Mouse (Mus musculus) heart, adult 8-10 months (tissue): ENCODE measurements around the gene Exosc7. TPM values are rescaled to one million over a fixed set of nuclear protein-coding genes. Genes with fewer than 3 reads are reported as not detected.

Experiments used
- DNase-seq: peaks from one replicate; pipeline ENCODE4 v3.0.0; 2022; ENCODE audit warnings: low spot score
- total RNA-seq, 4 experiments: library from RNA; stranded (reverse); gene quantifications; 2 replicates each; pipeline ENCODE4 v1.2.4; 2022

Gene Exosc7
- total RNA-seq, 4 experiments from 2014 or later, result 25.0 to 27.2 (median 27.0) TPM

DNA sequence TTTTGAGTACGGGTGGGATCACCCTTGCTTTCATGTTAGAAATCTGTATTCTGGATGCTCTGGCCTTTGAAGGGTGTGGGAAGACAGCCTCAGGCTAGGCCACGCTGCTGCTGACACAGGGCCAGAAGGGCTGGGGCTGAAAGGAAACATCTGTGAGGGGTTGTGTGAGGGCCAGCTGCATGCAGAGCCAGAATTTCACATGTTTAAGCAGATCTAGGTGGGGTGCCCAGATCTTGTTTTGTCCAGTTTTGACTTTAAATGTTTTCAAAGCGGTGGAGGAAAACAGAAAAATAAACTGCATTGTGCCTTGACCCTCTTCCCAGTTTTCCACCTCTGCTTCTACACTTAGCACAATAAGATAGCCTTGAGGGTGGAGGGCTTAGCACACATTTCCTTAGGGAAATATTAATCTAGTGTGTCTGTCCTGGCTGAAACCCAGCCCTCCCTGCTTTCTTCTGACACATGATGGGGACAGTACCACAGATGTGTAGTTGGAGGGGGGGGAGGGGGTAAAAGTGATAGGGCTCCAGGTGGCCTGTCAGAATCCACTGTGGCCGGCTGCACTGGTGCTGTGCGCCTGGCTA, 26.0 kb downstream of the Exosc7 start:
- DNase-seq, result peak; percentile 88

DNA sequence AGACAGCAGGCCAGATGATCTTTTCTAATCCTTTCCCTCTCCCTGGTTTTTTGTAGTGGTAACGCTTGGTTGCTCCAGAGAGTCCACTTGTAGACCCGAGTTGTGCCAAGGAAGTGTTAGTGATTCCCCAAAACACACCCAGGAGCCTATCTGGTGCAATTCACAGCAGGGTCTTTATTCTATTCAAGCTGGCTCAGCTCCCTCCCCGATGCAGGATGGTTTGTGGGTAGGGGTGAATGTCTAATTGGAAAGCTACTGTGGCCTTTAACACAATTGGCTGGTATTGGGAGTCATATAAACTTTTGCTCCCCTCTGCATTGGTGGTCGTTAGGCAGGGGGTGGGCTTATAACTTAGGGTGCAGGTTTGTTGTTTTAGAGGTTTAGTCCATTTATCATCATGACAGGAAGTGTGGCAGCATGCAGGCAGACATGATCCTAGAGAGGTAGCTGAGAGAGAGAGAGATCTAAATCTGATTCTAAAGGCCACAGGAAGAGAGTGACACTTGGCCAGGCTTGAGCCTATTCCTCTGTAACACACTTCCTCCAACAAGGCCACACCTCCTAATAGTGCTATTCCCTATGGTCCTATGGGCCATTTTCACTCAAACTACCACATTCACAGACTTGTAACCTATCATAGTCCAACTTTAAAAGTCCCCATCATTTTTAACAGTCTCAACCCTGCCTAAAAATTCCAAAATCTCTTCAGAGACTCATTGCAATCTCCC, 27.0 kb downstream of the Exosc7 start:
- no peak for DNase-seq

DNA sequence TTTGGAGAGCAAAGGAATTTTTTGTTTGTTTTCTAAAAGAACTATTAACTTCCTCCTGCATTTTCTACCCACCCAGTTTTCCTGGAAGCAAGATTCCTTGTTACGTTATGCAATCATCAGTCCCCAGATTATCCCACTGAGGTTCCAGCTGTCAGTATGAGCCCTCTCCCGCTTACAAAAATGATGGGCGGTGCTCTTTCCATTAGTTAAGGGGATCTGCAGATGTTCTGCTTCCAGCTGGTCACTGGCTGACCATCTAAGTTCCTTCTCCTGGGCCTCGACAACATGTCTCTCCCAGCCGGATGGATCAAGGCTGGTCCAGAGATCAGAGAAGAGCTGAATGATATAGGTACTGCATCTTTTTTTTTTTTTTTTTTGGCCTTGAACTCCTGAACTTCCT, 35.4 kb downstream of the Exosc7 start:
- DNase-seq, result peak; percentile 81

DNA sequence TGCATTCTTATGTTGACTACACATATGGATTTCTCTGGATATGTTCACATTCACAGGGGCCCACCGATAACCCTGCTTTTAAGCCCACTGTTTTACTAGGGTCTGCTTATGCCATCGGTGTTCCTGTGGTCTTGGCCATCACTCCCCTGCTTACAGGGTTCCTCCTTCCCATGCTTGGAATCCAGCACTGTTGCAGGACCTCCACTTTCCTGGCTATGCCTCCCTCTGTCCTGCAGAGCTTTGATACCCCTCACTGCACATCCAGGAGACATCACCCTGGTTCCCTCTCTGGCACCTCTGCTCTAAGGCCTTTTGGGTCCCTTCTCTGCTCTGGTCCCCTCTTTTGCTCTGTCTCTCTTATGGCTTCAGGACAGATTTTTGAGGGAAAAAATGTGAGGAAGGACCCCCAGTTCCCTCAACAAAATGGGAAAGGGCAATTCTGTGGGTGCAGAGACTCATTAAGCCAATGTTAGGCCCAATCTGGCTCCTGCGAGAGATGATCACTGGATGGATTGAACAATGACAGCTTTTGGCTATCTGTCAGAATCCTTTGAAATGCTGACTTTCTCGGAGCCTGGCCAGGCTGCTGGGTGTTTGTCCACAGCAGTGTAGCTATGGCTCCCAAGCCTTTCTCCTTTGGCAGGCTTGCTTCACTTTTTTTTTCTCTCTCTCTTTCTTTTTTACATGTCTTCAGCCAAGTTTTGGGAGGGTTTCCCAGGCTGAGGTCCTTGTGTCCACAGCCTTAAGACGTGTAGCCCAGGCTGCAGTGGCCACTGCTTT, 37.4 kb downstream of the Exosc7 start, which contains the start of gene Clec3b:
Clec3b (plus strand) TSS at position 706 of the 780 bp plus-strand sequence.
- peak; percentile 63 for DNase-seq

DNA sequence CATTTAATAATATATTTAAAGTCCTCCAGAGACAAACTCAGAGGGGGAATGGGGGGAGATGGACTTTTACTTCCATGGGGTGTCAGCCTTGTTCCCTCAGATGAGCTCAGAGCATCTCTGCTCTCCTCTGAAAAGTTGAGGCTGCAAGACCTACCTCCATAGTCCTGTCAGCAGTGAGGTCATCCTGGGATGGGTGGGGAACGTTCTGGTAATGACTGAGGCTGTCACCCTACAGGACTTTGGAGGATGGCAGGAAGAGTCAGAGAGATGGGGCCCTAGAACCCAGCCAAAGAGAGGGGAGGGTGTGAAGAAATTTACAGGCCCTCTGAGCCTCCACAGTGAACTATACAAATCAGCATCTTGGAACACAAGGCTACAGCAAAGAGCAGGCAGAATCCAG, 38.5 kb downstream of the Exosc7 start:
- DNase-seq, result no peak

DNA sequence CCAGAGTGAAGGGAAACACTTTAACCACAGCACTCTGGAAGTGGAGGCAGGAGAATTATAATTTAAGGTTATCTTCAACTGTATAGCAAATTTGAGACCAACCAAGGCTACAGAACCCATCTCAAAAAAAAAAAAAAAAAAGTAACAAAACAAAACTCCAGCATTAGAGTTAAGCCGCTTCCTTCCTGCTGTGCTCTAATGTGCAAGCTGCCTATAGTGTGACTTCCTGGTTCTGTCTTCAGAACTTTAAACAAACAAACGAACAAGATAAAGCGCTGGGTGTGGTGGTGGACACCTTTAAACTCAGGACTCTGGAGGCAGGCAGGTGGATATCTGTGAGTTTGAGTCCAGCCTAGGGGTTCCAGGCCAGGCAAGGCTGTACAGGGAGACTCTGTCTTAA, 39.0 kb downstream of the Exosc7 start:
- no peak for DNase-seq

DNA sequence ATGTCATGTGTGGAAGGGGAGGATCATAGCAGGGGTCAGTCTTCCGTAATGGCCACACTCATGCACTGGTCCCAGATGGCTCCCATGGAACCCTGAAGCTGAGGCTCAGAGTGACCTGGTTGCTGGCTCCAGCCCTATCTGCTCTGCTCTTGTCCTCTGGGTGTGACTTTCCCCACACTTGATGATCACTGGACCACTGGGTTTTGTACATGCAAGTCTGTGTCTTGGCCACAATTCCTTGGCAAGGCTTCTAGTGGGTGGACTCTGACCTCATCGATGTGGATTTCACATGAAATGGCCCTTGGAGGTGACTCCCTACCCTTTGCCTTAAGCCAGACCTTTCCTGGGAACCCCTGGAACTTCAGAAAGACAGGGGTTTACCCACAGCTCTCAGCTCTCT, 40.1 kb downstream of the Exosc7 start:
- no peak for DNase-seq

DNA sequence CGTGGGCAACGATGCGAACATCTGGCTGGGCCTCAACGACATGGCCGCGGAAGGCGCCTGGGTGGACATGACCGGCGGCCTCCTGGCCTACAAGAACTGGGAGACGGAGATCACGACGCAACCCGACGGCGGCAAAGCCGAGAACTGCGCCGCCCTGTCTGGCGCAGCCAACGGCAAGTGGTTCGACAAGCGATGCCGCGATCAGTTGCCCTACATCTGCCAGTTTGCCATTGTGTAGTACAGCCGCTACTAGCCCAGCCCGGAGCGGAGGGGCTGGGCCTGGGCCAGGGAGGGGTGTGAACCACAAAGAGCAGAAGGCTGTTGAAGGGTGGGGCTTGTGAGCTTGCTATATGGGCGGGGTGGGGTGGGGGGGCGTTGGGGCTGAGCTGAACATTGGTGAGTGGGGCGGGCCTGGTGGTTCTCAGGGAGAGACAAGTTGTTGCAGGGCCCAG, 43.9 kb downstream of the Exosc7 start:
- peak; percentile 49 for DNase-seq

DNA sequence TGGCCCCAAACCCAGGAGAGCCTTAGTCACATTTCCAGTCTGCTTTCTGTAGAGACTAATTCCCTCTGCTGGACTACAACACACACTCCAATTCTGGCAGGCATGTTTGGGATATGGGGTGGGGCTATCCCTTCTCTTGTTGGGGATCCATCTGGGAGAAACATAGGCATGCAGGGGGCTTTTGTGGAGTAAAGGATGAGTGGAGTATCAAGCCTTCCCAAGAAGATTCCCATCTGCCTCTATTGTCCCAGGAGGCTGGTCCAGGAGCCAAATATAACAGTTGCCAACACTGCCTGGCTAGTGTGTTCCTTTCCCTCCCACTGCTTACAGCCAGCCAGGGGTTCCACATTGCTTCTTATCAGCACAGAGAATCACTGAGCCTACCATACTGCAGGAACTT, 44.7 kb downstream of the Exosc7 start:
- DNase-seq, result no peak

DNA sequence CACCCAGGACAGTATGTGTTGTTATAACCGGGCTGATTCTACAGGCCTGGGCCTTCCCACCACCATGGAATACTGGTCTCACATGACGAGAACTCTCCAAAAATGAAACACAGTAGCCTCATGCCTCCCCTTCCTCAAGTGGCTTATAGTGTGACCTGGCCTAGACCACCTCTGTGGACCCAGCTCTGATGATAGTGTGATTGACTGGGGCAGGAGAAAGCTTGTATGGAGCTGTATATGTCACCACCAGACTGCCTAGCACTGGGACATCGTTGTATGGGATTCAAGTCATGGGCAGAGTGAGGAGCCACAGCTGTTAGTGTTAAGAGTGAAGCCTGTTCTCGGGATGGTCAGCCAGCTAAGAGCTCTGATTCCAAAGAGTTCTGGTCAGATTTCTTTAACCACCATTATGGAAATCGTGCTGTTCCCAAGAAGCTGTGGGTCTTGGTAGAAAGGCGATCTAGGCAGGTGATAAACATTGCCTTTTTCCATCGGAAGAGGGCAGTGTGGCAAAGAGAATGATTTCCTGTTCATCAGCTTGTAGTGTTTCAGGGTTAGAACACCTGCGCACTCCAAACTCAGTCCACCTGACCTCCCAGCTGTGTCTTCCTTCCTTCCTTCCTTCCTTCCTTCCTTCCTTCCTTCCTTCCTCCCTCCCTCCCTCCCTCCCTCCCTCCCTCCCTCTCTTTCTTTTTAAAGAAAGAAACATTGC, 45.3 kb downstream of the Exosc7 start:
- DNase-seq, result no peak

DNA sequence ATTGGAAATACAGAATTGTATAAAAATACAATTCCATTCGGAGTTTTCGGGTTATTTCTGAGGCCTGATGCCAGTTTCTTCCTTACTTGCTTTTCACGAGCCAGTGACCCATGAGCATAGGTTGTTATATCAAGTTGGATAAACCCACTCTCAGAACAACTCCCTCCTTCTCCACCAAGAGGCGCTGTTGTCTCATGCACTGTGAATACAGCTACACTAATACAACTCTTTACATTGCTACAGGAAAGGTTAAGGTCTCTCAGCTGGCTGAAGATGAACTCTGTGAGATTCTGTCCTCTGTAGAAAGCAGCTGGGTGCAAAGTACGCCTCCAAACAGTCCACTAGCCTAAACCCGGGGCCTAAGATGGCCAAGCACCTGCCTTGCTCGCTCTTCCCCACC, 46.3 kb downstream of the Exosc7 start:
- peak; percentile 70 for DNase-seq

DNA sequence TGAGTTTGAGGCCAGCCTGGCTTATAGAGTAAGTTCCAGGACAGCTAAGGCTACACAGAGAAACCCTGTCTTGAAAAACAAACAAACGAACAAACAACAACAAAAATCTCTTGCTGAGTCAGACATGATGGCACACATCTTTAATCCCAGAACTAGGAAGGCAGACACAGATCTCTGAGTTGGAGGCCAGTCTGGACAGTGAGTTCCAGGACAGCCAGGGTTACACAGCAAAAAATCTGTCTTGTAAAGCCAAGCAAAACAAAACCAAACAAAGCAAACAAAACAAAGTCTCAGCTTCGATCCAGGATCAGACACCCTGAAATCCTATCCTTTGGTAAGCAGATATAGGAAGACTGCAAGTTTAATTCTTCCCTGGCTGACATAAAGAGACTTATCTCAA, 48.8 kb downstream of the Exosc7 start:
- no peak for DNase-seq

DNA sequence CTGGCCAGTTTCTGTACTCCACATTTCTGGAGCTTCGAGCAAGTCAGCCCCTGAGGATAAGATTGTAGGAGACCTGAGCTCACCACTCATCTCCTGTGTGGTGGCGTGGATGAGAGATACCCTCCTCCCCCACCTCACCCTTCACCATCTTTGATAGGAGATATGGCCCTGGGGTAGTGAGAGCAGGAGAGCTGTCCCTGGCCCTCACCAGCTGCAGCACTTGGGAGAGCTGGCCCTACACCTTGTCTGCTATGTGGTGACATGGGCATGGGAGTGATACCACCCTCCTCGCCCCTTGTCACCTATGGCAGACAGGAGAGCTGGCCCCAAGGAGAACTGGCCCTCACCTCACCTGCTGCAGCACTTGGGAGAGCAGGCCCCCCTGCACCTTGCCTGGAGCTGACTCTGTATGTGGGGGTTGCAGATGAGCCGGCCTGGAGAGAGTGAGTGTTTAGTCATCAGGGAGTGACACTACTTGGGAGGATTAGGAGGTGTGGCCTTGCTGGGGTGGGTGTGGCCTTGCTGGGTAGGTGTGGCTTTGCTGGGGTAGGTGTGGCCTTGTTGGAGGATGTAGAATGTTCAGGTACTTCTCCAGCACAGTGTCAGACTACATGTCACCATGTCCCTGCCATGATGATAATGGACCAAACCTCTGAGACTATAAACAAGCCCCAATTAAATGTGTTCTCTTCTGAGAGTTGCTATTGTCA, 50.1 kb downstream of the Exosc7 start:
- no peak for DNase-seq

DNA sequence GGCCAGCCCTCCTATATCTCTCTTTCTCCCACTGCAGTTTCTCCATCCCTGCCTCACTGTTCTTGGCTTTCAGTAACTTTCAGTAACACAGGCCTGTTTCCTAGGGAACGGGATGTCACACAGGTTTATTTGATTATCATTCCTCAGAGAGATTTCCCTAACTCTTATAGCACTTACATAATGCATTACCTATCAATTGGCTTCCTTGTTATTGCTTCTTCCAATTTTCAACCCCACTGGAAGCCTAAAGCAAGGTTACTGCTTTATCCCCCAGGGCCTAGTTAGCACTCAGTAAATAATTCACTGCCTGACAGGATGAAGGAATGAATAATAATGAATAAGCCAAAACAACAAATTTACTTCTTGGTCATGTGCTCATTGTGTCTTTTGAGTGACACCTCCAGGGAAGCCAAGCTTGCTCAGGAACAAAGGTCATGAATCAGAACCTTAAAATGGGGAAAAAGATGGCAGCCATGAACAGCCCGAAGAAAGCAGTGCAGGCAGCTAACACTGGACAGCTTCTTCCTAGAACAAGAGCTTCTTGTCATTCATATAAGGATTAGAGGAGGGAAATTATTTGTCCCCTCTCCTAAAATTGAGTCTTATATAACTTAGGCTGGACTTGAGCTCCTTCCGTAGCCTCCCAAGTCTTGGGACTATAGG, 52.9 kb downstream of the Exosc7 start:
- DNase-seq, result no peak

DNA sequence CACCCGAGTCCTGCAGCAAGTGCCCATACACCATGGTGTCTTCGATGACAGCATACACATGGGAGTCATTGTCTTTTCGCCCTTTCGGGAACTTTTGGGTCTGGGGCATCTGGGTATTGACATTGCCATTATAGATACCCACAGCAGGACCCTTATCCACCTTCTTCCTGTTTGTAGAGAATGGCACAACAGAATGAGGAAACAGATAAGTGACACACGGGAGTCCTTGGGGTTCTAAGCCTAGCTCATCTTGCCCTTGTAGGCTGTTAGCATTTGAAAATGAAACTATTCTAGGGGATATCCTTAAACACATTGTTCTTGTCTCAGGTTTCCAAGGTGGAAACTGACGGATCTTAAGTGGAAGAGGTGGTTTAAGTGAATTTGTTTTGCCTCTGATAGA, 60.7 kb downstream of the Exosc7 start:
- DNase-seq, result no peak

DNA sequence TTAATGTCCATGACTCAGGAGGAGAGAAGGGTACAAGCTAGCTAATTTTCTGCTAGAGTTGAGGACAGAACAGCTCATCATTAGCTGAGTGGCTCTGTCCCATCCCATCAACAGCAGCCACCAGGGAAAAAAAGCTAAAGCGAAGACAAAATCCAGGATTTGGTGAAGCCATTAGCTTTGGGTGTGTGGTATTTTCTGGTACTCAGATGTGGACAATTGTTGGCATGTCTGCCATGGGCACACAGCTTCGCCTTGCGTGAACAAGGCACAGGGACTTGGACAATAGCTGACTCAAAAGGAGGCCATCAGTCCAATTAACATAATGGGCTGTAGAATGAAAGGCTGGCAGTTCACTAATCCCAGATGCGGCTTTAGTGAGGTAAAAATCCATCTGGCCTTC, 61.3 kb downstream of the Exosc7 start:
- DNase-seq, result no peak

DNA sequence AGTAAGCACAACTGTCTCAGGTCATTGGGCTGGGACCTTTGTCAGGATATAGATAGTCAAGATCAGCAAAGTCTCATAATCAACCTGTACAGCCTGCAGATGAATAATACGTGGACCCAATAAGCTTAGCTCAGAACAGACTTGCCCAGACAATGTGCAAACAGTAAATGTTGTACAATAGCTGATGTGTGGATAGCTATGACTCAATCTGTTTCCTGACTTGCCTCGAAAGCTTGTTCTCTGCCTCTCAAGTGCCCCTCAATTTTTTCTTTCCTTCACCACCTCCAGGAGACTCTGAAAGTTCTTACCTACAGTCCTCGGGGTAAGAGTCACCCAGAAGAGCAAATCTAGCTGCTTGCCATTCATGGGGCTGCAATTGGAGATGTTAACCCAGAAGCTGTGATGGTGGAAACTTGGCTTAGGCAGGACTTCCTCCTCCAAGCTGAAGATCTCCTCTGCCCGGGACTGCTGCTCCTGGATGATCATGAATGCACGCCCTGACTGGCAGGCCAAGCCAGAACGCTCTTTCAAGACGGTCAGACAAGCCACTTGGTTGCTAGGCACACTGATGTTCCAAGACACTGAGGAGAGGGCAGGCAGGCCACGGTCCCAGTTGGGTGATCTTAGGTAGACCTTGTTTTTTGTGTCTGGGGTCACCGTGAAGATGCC, 64.5 kb downstream of the Exosc7 start:
- DNase-seq, result no peak

DNA sequence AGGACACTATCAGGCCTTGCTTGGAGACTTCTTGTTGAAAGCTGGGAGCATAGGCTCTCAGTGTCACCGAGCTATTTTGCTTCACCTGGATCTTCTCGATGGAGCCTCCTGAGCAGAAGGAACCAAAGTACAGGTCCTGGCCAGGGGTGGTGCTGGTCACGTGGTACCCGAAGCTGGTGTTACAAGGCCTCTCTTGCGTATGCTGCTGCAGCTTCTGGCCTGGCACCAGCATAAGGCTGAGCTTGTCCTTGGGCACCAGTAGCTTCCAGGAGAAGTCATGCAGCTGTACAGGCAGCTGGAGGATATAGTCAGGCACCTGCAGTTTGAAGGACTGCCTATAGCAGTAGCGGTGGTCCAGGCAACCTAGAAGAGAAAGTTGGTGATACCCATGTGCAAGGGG, 67.0 kb downstream of the Exosc7 start:
- DNase-seq, result no peak

DNA sequence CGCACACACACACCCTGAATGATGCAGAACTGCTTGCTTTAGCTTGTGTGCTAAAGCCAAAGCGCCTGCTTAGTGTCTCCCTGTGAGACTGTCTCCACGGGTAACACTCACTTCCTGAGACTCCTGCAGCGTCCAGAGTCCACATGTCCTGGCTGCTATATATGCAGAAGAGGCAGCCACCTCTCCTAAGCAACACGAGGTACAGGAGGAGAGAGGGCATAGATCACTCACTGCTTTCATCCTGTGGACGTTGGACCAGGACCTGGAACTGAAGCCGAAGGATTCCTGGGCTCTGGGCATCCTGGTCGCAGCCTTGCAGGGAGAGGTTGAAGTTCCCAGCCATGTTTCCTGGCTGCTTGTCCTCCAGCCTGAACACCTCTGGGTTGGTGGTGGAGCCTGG, 70.2 kb downstream of the Exosc7 start:
- DNase-seq, result no peak

DNA sequence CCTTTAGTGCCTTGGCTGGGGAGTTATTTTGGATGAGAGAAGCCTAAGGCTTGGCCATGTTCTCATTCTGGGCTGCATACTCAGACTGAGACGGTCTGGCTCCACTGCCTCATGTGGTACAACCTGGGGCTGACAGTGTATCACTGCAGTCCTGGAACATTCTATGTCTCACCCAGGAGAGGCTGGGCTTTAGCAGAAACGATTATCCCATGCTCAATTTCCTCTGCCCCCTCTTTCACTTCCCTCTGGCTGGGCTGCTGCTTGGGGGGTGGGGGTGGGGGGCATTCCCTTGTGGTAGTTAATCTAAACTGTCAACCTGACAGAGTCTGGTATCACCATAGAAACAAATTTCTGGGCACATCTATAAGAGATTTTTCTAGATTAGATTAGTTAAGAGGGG, 72.5 kb downstream of the Exosc7 start:
- DNase-seq, result no peak
